10 mouse cellular contexts compared by ENCODE assay signal in genomic region chr1:36079679-36080078, GRCm38 (mm10). TPM values are rescaled to one million over a fixed set of nuclear protein-coding genes. Genes with fewer than 3 reads are reported as not detected.
DNase-seq lines count a peak whose midpoint lies in the region; ATAC-seq and TF ChIP-seq lines count a peak whose summit lies in the region.
"Had no signal": no experiment of that assay in that cellular context is flagged by ENCODE, and none has a peak within 500 bp of the region (broad histone marks: within the 10 kb centered on the region; RNA-seq: fewer than 3 reads in every experiment).

No protein-coding gene starts in this region.

- no peaks in the 10 kb centered on the region for H3K27me3 ChIP-seq in cerebellum, adult 2 months (ENCODE audit: control insufficient read depth, insufficient read depth, low read length)
- no peaks in the 10 kb centered on the region for H3K27me3 ChIP-seq in hindbrain, embryonic 10.5 days (ENCODE audit: insufficient read depth, poor library complexity, severe bottlenecking)
- no peaks in the 10 kb centered on the region for H3K27me3 ChIP-seq in midbrain, embryonic 16.5 days (ENCODE audit: control insufficient read depth, insufficient read depth, low read depth, low read length)
- H3K27me3 ChIP-seq: embryonic facial prominence, embryonic 13.5 days had no signal

- no peak overlapping the region for H3K4me3 ChIP-seq in cerebellum, adult 2 months (replicated peaks; ENCODE audit: insufficient read depth, low read depth, low read length)
- H3K4me3 ChIP-seq in hindbrain, embryonic 10.5 days: no peak overlapping the region
- H3K4me3 ChIP-seq in midbrain, embryonic 16.5 days (ENCODE audit: low read depth, low read length): no peak overlapping the region
- H3K4me3 ChIP-seq: embryonic facial prominence, embryonic 13.5 days had no signal

- no peak overlapping the region for H3K27ac ChIP-seq in cerebellum, adult 2 months (ENCODE audit: insufficient read depth, low read length)
- no peak overlapping the region for H3K27ac ChIP-seq in hindbrain, embryonic 10.5 days
- H3K27ac ChIP-seq in midbrain, embryonic 16.5 days (ENCODE audit: low read length): no peak overlapping the region
- H3K27ac ChIP-seq: embryonic facial prominence, embryonic 13.5 days had no signal

- H3K4me2 ChIP-seq in midbrain, embryonic 16.5 days (ENCODE audit: low read length): no peak overlapping the region
- H3K4me2 ChIP-seq: embryonic facial prominence, embryonic 13.5 days had no signal

- no peak overlapping the region for H3K9ac ChIP-seq in midbrain, embryonic 16.5 days (ENCODE audit: low read depth, low read length)
- H3K9ac ChIP-seq: embryonic facial prominence, embryonic 13.5 days had no signal

- H3K9me3 ChIP-seq in hindbrain, embryonic 10.5 days: no peaks in the 10 kb centered on the region
- H3K9me3 ChIP-seq in midbrain, embryonic 16.5 days (replicated peaks; ENCODE audit: control insufficient read depth, low read length, poor library complexity, severe bottlenecking): no peaks in the 10 kb centered on the region
- H3K9me3 ChIP-seq: embryonic facial prominence, embryonic 13.5 days had no signal

- 18% methylated on average over 8 of the region's 8 CpGs for WGBS in cerebellum, adult 2 months
- 92% methylated on average over 8 of the region's 8 CpGs for WGBS in hindbrain, embryonic 10.5 days
- 78% methylated on average over 8 of the region's 8 CpGs for WGBS in midbrain, embryonic 16.5 days

- peaks cover 45% of the 10 kb centered on the region for H3K4me1 ChIP-seq in cerebellum, adult 2 months (ENCODE audit: control insufficient read depth, insufficient read depth, low read length)
- H3K4me1 ChIP-seq in hindbrain, embryonic 10.5 days (replicated peaks): peaks cover 32% of the 10 kb centered on the region
- peaks cover 30% of the 10 kb centered on the region for H3K4me1 ChIP-seq in midbrain, embryonic 16.5 days (ENCODE audit: control insufficient read depth, insufficient read depth, low read length)

- peak; percentile 56 to 68 for DNase-seq in cerebellum, adult 2 months
- no peak for DNase-seq in cerebellum, adult 11 months
- peak; percentile 42 for DNase-seq in urinary bladder, postnatal 25 days (ENCODE audit: low spot score)
- no peak for DNase-seq in urinary bladder, postnatal 10 days (ENCODE audit: low spot score)
- DNase-seq in kidney, postnatal 10 days: peak; percentile 92
- DNase-seq in hindbrain, embryonic 10.5 days (ENCODE audit: low spot score): no peak
- DNase-seq in adrenal gland, postnatal 4 days (ENCODE audit: low spot score in 2 of 2): no peak
- DNase-seq: adrenal gland, adult 8-10 months had no signal

- TF ChIP-seq POLR2A in cerebellum, adult 2 months (IDR thresholded peaks at IDR 0.05; ENCODE audit: borderline replicate concordance, insufficient read depth, low read length): no peak

- no peak for TF ChIP-seq CTCF in cerebellum, adult 2 months (IDR thresholded peaks at IDR 0.05; ENCODE audit: borderline replicate concordance, insufficient read depth, low read depth, low read length)

- H3K36me3 ChIP-seq in hindbrain, embryonic 10.5 days: peaks cover 97% of the 10 kb centered on the region
- H3K36me3 ChIP-seq in midbrain, embryonic 16.5 days (ENCODE audit: control insufficient read depth, insufficient read depth, low read length): no peaks in the 10 kb centered on the region; the same call in 1 of the 2 replicates

- no peak for ATAC-seq in midbrain, embryonic 16.5 days

RNA-seq across cellular contexts. Expression of gene Hs6st1, which starts 11.5 kb away (rescaled TPM):
- 69.8 and 70.5 TPM in 2 replicates for polyA plus RNA-seq in cerebellum, adult 2 months (2012; rRNA removed)
- polyA plus RNA-seq in hindbrain, embryonic 10.5 days (2016; fragmentation: Nextera tagmentation; extraction: Ambion mirVana): 5.2 and 6.2 TPM in 2 replicates
- 9.4 and 10.8 TPM in 2 replicates for polyA plus RNA-seq in midbrain, embryonic 16.5 days (2015; fragmentation: Nextera tagmentation; extraction: Ambion mirVana)
- total RNA-seq in adrenal gland, postnatal 4 days (2021): 10 to 100 TPM; 79.2 to 89.3 TPM

Comparison
In these comparisons a context has a peak if more than half of its experiments do, and no peak if none do; other contexts are left out.
1. DNase-seq: peak in cerebellum, adult 2 months (2 of 2), urinary bladder, postnatal 25 days (single experiment) and kidney, postnatal 10 days (single experiment); none in cerebellum, adult 11 months (single experiment), urinary bladder, postnatal 10 days (single experiment), hindbrain, embryonic 10.5 days (single experiment) and adrenal gland, postnatal 4 days (0 of 2).